Mouse (Mus musculus): ENCODE data around the gene Map7d1. TPM values are rescaled to one million over a fixed set of nuclear protein-coding genes. Genes with fewer than 3 reads are reported as not detected.

Gene Map7d1
- polyA plus RNA-seq, 1 experiment from 2014 or later = 97.5 TPM

- H3K36me3 ChIP-seq = no peaks in the 10 kb centered on the region
- H3K27ac ChIP-seq (replicated peaks) = no peak overlapping the region
- no peak overlapping the region for H3K4me3 ChIP-seq
- no peak for ATAC-seq (ENCODE audit: low FRiP score, low read depth)
- H3K27me3 ChIP-seq = no peaks in the 10 kb centered on the region
- peaks cover 77% of the 10 kb centered on the region for H3K4me1 ChIP-seq (replicated peaks)
- H3K9me3 ChIP-seq = no peaks in the 10 kb centered on the region
- no peak overlapping the region for H3K9ac ChIP-seq
- peak overlapping the region; percentile 33 for H3K4me2 ChIP-seq
- 59% methylated on average over 17 of the region's 17 CpGs for WGBS
Measured at GRCm38 (mm10) chr4:126252411-126253237, 3.5 kb downstream of the Map7d1 start.

GRCm38 (mm10) chr4:126251655-126252254 lies 4.4 kb downstream of the Map7d1 start:
- Histone ChIP-seq H3K27ac (replicated peaks) (0 out of 2 replicates have a peak overlapping the region, but pooled peaks have one; percentile 24), H3K36me3 (no peaks in the 10 kb centered on the region), H3K27me3 (no peaks in the 10 kb centered on the region), H3K4me2 (peak overlapping the region; percentile 9), H3K9me3 (no peaks in the 10 kb centered on the region), H3K9ac (no peak overlapping the region), H3K4me1 (replicated peaks) (peaks cover 74% of the 10 kb centered on the region), H3K4me3 (no peak overlapping the region)
- WGBS = 66% methylated on average over 11 of the region's 11 CpGs
- no peak for ATAC-seq (ENCODE audit: low FRiP score, low read depth)

GRCm38 (mm10) chr4:126250659-126251058 lies 5.5 kb downstream of the Map7d1 start:
- H3K9ac ChIP-seq = no peak overlapping the region
- no peaks in the 10 kb centered on the region for H3K36me3 ChIP-seq
- 63% methylated on average over 4 of the region's 4 CpGs for WGBS
- no peak overlapping the region for H3K27ac ChIP-seq (replicated peaks)
- H3K4me2 ChIP-seq = no peak overlapping the region
- peaks cover 74% of the 10 kb centered on the region for H3K4me1 ChIP-seq (replicated peaks)
- no peak overlapping the region for H3K4me3 ChIP-seq
- ATAC-seq (ENCODE audit: low FRiP score, low read depth) = no peak
- no peaks in the 10 kb centered on the region for H3K27me3 ChIP-seq
- H3K9me3 ChIP-seq = no peaks in the 10 kb centered on the region

- H3K9me3 ChIP-seq = no peaks in the 10 kb centered on the region
- H3K27ac ChIP-seq (replicated peaks) = peak overlapping the region; percentile 47; the same call in 1 of the 2 replicates
- 0 out of 2 replicates have a peak overlapping the region, but pooled peaks have one; percentile 9 for H3K4me2 ChIP-seq
- ATAC-seq (ENCODE audit: low FRiP score, low read depth) = no peak
- H3K4me1 ChIP-seq (replicated peaks) = peaks cover 60% of the 10 kb centered on the region
- no peaks in the 10 kb centered on the region for H3K36me3 ChIP-seq
- WGBS = 11% methylated on average over 11 of the region's 11 CpGs
- no peak overlapping the region for H3K4me3 ChIP-seq
- no peaks in the 10 kb centered on the region for H3K27me3 ChIP-seq
- 0 out of 2 replicates have a peak overlapping the region, but pooled peaks have one; percentile 32 for H3K9ac ChIP-seq
Measured at GRCm38 (mm10) chr4:126248261-126248868, 7.8 kb downstream of the Map7d1 start.

GRCm38 (mm10) chr4:126246202-126246889 lies 9.8 kb downstream of the Map7d1 start:
- no peaks in the 10 kb centered on the region for H3K27me3 ChIP-seq
- WGBS = 85% methylated on average over 13 of the region's 13 CpGs
- H3K36me3 ChIP-seq = peaks cover 12% of the 10 kb centered on the region
- H3K4me1 ChIP-seq (replicated peaks) = peaks cover 40% of the 10 kb centered on the region
- ATAC-seq (ENCODE audit: low FRiP score, low read depth) = no peak
- H3K4me2 ChIP-seq = no peak overlapping the region
- H3K9ac ChIP-seq = no peak overlapping the region
- H3K27ac ChIP-seq (replicated peaks) = no peak overlapping the region
- H3K9me3 ChIP-seq = no peaks in the 10 kb centered on the region
- H3K4me3 ChIP-seq = no peak overlapping the region

- 77% methylated on average over 6 of the region's 6 CpGs for WGBS
- Histone ChIP-seq H3K36me3 (peaks cover 40% of the 10 kb centered on the region), H3K4me1 (replicated peaks) (peaks cover 12% of the 10 kb centered on the region; the same call in 1 of the 2 replicates), H3K4me3 (no peak overlapping the region), H3K9me3 (no peaks in the 10 kb centered on the region), H3K27me3 (no peaks in the 10 kb centered on the region), H3K4me2 (no peak overlapping the region), H3K9ac (no peak overlapping the region), H3K27ac (replicated peaks) (no peak overlapping the region)
- ATAC-seq (ENCODE audit: low FRiP score, low read depth) = no peak
Measured at GRCm38 (mm10) chr4:126242510-126242909, 13.6 kb downstream of the Map7d1 start.

- Histone ChIP-seq H3K27me3 (no peaks in the 10 kb centered on the region), H3K9me3 (no peaks in the 10 kb centered on the region), H3K4me1 (replicated peaks) (0 out of 2 replicates have a peak, but pooled peaks cover 8% of the 10 kb centered on the region), H3K9ac (no peak overlapping the region), H3K4me3 (no peak overlapping the region), H3K4me2 (no peak overlapping the region), H3K36me3 (peaks cover 42% of the 10 kb centered on the region), H3K27ac (replicated peaks) (no peak overlapping the region)
- 49% methylated on average over 9 of the region's 9 CpGs for WGBS
- no peak for ATAC-seq (ENCODE audit: low FRiP score, low read depth)
Measured at GRCm38 (mm10) chr4:126241956-126242355, 14.2 kb downstream of the Map7d1 start.

GRCm38 (mm10) chr4:126239862-126240475 lies 16.2 kb downstream of the Map7d1 start:
- no peaks in the 10 kb centered on the region for H3K27me3 ChIP-seq
- no peak for ATAC-seq (ENCODE audit: low FRiP score, low read depth)
- no peaks in the 10 kb centered on the region for H3K9me3 ChIP-seq
- H3K4me1 ChIP-seq (replicated peaks) = 0 out of 2 replicates have a peak, but pooled peaks cover 8% of the 10 kb centered on the region
- H3K4me2 ChIP-seq = no peak overlapping the region
- no peak overlapping the region for H3K9ac ChIP-seq
- peaks cover 62% of the 10 kb centered on the region for H3K36me3 ChIP-seq
- H3K27ac ChIP-seq (replicated peaks) = no peak overlapping the region
- 93% methylated on average over 13 of the region's 13 CpGs for WGBS
- no peak overlapping the region for H3K4me3 ChIP-seq

GRCm38 (mm10) chr4:126237721-126238242 lies 18.4 kb downstream of the Map7d1 start:
- H3K4me3 ChIP-seq = no peak overlapping the region
- H3K9ac ChIP-seq = no peak overlapping the region
- H3K4me2 ChIP-seq = no peak overlapping the region
- H3K9me3 ChIP-seq = no peaks in the 10 kb centered on the region
- 57% methylated on average over 5 of the region's 5 CpGs for WGBS
- H3K4me1 ChIP-seq (replicated peaks) = 0 out of 2 replicates have a peak, but pooled peaks cover 8% of the 10 kb centered on the region
- H3K27ac ChIP-seq (replicated peaks) = no peak overlapping the region
- H3K36me3 ChIP-seq = peaks cover 81% of the 10 kb centered on the region
- no peak for ATAC-seq (ENCODE audit: low FRiP score, low read depth)
- H3K27me3 ChIP-seq = no peaks in the 10 kb centered on the region

GRCm38 (mm10) chr4:126236467-126237280 lies 19.5 kb downstream of the Map7d1 start:
- Histone ChIP-seq H3K9me3 (no peaks in the 10 kb centered on the region), H3K36me3 (peaks cover 87% of the 10 kb centered on the region)
- no peak for ATAC-seq (ENCODE audit: low FRiP score, low read depth)

More at GRCm38 (mm10) chr4:126236467-126237280, 19.5 kb downstream of the Map7d1 start:
- Histone ChIP-seq H3K4me3 (no peak overlapping the region), H3K4me1 (replicated peaks) (0 out of 2 replicates have a peak, but pooled peaks cover 8% of the 10 kb centered on the region), H3K4me2 (no peak overlapping the region), H3K27ac (replicated peaks) (no peak overlapping the region), H3K27me3 (no peaks in the 10 kb centered on the region), H3K9ac (no peak overlapping the region)
- 56% methylated on average over 57 of the region's 63 CpGs for WGBS
